Mouse (Mus musculus) C2C12 (cell line): ENCODE measurements around the gene Gm13889.

ENCODE experiments used
- CTCF ChIP-seq: IDR thresholded peaks from one replicate; pipeline ENCODE4 v1.5.1; 2011; ENCODE audit not compliant: control insufficient read depth, insufficient read depth, insufficient read length
- MAX ChIP-seq: IDR thresholded peaks from one replicate; pipeline ENCODE4 v1.6.1; 2011; ENCODE audit warnings: mild to moderate bottlenecking, control low read depth
- MYOD1 ChIP-seq: IDR thresholded peaks from one replicate; pipeline ENCODE4 v1.6.1; 2011; ENCODE audit warnings: low read depth; ENCODE audit not compliant: control insufficient read depth, insufficient read length
- MYOG ChIP-seq: IDR thresholded peaks from one replicate; pipeline ENCODE4 v1.6.1; 2011; ENCODE audit not compliant: control insufficient read depth, insufficient read length; ENCODE audit errors: extremely low read depth
- USF1 ChIP-seq: IDR thresholded peaks from one replicate; pipeline ENCODE4 v1.6.1; 2011; ENCODE audit warnings: low read depth, mild to moderate bottlenecking, control low read depth, moderate library complexity

GRCm38 (mm10) chr2:93913552-93913951 lies 43.4 kb downstream of the Gm13889 start:
- TF ChIP-seq MYOD1 (no peak), CTCF (no peak), USF1 (no peak), MAX (no peak), MYOG (no peak)
